Mouse (Mus musculus): ENCODE results near the gene Olfr467. TPM values are rescaled to one million over a fixed set of nuclear protein-coding genes. Genes with fewer than 3 reads are reported as not detected.

The Olfr467 gene
- polyA plus RNA-seq, 1 experiment from 2014 or later, result not detected

Other genes with a start within 250 kb of the Olfr467 start
- 6.3 and 6.5 TPM in 2 replicates for gene Olfml1, start 244.8 kb upstream of the Olfr467 start, polyA plus RNA-seq (2016; fragmentation: Nextera tagmentation; extraction: Ambion mirVana)
- gene Ppfibp2, start 217.1 kb upstream of the Olfr467 start, polyA plus RNA-seq (2016; fragmentation: Nextera tagmentation; extraction: Ambion mirVana), result 8.7 and 9.3 TPM in 2 replicates
- gene 5330417H12Rik, start 187.1 kb upstream of the Olfr467 start, polyA plus RNA-seq (2016; fragmentation: Nextera tagmentation; extraction: Ambion mirVana), result not detected in 2 replicates
- gene Cyb5r2, start 54.2 kb upstream of the Olfr467 start, polyA plus RNA-seq (2016; fragmentation: Nextera tagmentation; extraction: Ambion mirVana), result 0.25 and 0.29 TPM in 2 replicates
- not detected in 2 replicates for gene Ovch2, start 11.1 kb upstream of the Olfr467 start, polyA plus RNA-seq (2016; fragmentation: Nextera tagmentation; extraction: Ambion mirVana)
- gene Olfr469, start 13.3 kb downstream of the Olfr467 start, polyA plus RNA-seq (2016; fragmentation: Nextera tagmentation; extraction: Ambion mirVana), result not detected in 2 replicates
- not detected in 2 replicates for gene Olfr470, start 35.2 kb downstream of the Olfr467 start, polyA plus RNA-seq (2016; fragmentation: Nextera tagmentation; extraction: Ambion mirVana)
- gene Olfr472, start 85.6 kb downstream of the Olfr467 start, polyA plus RNA-seq (2016; fragmentation: Nextera tagmentation; extraction: Ambion mirVana), result not detected in 2 replicates
- not detected in 2 replicates for gene Olfr473, start 118.2 kb downstream of the Olfr467 start, polyA plus RNA-seq (2016; fragmentation: Nextera tagmentation; extraction: Ambion mirVana)
- gene Olfr474, start 142.4 kb downstream of the Olfr467 start, polyA plus RNA-seq (2016; fragmentation: Nextera tagmentation; extraction: Ambion mirVana), result not detected in 2 replicates
- gene Olfr476, start 152.5 kb downstream of the Olfr467 start, polyA plus RNA-seq (2016; fragmentation: Nextera tagmentation; extraction: Ambion mirVana), result not detected in 2 replicates
- gene Olfr477, start 174.4 kb downstream of the Olfr467 start, polyA plus RNA-seq (2016; fragmentation: Nextera tagmentation; extraction: Ambion mirVana), result not detected in 2 replicates
- gene Olfr478, start 221.7 kb downstream of the Olfr467 start, polyA plus RNA-seq (2016; fragmentation: Nextera tagmentation; extraction: Ambion mirVana), result not detected in 2 replicates
- not detected in 2 replicates for gene Olfr479, start 238.4 kb downstream of the Olfr467 start, polyA plus RNA-seq (2016; fragmentation: Nextera tagmentation; extraction: Ambion mirVana)

Measured in forebrain, embryonic 10.5 days (tissue).